Mouse (Mus musculus): Measurements from ENCODE around the gene Gng13. TPM values are rescaled to one million over a fixed set of nuclear protein-coding genes. Genes with fewer than 3 reads are reported as not detected.

Gng13 gene
- polyA plus RNA-seq, 1 experiment from 2014 or later: 5.8 TPM

- H3K4me1 ChIP-seq: no peaks in the 10 kb centered on the region
- H3K36me3 ChIP-seq: no peaks in the 10 kb centered on the region
- no peak overlapping the region for H3K9ac ChIP-seq
- H3K27me3 ChIP-seq: peaks cover 2% of the 10 kb centered on the region
- 88% methylated on average over 2 of the region's 2 CpGs for WGBS
- no peak overlapping the region for H3K27ac ChIP-seq
- H3K4me3 ChIP-seq: no peak overlapping the region
- ATAC-seq (ENCODE audit: insufficient number of reproducible peaks, insufficient read depth, low FRiP score, low TSS enrichment, low read depth): no peak
- H3K9me3 ChIP-seq: no peaks in the 10 kb centered on the region
- H3K4me2 ChIP-seq: no peak overlapping the region
These were observed 7.0 kb upstream of the Gng13 start for GRCm38 (mm10) chr17:25709994-25710393.

DNA sequence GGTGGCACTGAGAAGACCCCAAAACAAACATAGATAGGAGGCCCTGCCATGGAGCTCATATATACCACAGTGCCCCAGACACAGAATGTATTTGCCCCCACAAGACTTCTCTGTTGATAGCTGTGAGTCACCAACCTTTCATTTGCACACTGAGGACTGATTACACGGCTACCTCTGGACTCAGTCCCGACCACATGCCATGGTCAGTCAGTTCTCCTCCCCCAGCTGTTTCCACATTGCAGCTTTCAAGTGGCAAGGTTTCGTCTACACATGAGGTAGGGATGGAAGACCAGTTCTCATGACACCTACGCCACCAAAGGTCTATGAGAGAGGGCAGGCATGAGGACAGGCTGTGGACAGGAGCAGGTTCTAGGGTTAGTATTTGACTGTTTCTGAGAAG, 5.8 kb upstream of the Gng13 start:
- ATAC-seq (ENCODE audit: insufficient number of reproducible peaks, insufficient read depth, low FRiP score, low TSS enrichment, low read depth): no peak
- H3K27ac ChIP-seq: no peak overlapping the region
- H3K9ac ChIP-seq: no peak overlapping the region
- peaks cover 13% of the 10 kb centered on the region for H3K27me3 ChIP-seq
- H3K4me1 ChIP-seq: peaks cover 1% of the 10 kb centered on the region; the same call in 1 of the 2 replicates
- no peak overlapping the region for H3K4me2 ChIP-seq
- H3K4me3 ChIP-seq: no peak overlapping the region
- H3K9me3 ChIP-seq: no peaks in the 10 kb centered on the region
- no peaks in the 10 kb centered on the region for H3K36me3 ChIP-seq
- WGBS: 82% methylated on average over 4 of the region's 4 CpGs

DNA sequence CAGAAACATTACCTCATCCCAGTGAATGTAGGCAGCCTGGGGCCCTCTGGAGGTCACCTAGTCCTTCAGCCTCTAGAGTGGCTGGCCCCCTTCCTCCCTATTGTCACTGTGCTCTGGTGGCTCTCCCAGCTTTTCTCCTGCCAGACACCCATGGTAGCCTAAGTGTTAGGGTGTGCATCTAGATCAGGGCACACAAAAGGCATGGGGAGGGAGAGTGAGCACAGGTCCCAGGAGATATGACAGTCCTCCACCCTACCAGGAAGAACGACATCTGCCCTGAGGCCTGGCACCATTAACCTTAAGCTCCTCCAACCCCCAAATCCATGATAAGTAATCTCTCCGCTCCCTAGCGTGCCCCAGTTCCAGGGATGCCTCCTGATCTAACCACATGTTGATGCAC, 1.3 kb upstream of the Gng13 start:
- no peak for ATAC-seq (ENCODE audit: insufficient number of reproducible peaks, insufficient read depth, low FRiP score, low TSS enrichment, low read depth)
- H3K4me1 ChIP-seq: peaks cover 20% of the 10 kb centered on the region

DNA sequence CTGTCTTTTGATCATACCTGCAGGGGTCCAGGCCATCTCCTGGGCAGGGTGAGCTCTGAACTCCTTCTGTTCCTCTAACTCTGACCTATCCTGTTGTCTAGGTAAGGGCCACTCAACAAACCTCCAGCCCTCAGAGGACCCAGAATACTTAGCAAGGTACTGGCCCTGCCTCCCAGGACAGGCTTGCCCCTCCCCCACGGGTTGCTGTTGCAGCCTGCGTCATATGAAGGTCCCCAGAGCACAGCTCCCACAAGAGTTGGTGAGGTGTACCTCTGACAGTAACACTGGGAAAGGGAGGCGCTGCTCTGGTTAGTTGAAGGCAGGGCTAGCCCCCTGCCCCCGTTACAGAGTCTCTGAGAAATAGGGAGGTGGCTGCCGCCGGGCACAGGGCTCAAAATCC, 841 bp upstream of the Gng13 start:
- Histone ChIP-seq H3K4me3 (no peak overlapping the region), H3K27me3 (peaks cover 36% of the 10 kb centered on the region), H3K9ac (no peak overlapping the region), H3K36me3 (peaks cover 25% of the 10 kb centered on the region), H3K27ac (no peak overlapping the region), H3K9me3 (no peaks in the 10 kb centered on the region), H3K4me1 (peaks cover 20% of the 10 kb centered on the region), H3K4me2 (no peak overlapping the region)
- no peak for ATAC-seq (ENCODE audit: insufficient number of reproducible peaks, insufficient read depth, low FRiP score, low TSS enrichment, low read depth)
- WGBS: 3% methylated on average over 6 of the region's 6 CpGs

More for the DNA sequence above, 1.3 kb upstream of the Gng13 start:
- 46% methylated on average over 3 of the region's 3 CpGs for WGBS
- no peaks in the 10 kb centered on the region for H3K9me3 ChIP-seq
- no peak overlapping the region for H3K4me3 ChIP-seq
- no peak overlapping the region for H3K27ac ChIP-seq
- H3K4me2 ChIP-seq: no peak overlapping the region
- peaks cover 20% of the 10 kb centered on the region for H3K36me3 ChIP-seq
- no peak overlapping the region for H3K9ac ChIP-seq
- H3K27me3 ChIP-seq: peaks cover 36% of the 10 kb centered on the region

DNA sequence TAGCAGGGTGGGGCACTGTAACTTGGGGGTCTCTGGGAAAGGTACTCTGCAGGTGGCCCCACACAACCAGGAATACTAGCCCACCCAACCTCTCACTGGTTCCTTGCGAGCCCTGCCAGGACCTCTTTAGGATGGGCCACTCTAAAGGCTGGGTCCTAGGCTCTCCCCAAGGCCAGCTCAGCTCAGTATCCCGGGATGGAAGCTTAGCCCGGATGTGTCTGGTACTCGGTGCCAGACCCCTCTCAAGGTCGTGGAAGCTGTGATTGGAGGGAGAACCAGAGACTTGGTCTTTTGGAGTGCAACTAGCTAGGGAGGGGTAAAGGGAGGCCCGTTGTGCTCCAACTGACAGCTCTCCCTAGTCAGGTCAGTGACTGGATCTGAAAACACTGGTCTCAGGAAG, 720 bp downstream of the Gng13 start:
- peaks cover 40% of the 10 kb centered on the region for H3K36me3 ChIP-seq
- no peaks in the 10 kb centered on the region for H3K9me3 ChIP-seq
- no peak overlapping the region for H3K27ac ChIP-seq
- ATAC-seq (ENCODE audit: insufficient number of reproducible peaks, insufficient read depth, low FRiP score, low TSS enrichment, low read depth): no peak
- peak overlapping the region; percentile 69 for H3K9ac ChIP-seq
- WGBS: 10% methylated on average over 6 of the region's 6 CpGs
- peaks cover 36% of the 10 kb centered on the region for H3K27me3 ChIP-seq
- H3K4me1 ChIP-seq: peaks cover 20% of the 10 kb centered on the region
- H3K4me2 ChIP-seq: peak overlapping the region; percentile 78
- H3K4me3 ChIP-seq: peak overlapping the region; percentile 45

DNA sequence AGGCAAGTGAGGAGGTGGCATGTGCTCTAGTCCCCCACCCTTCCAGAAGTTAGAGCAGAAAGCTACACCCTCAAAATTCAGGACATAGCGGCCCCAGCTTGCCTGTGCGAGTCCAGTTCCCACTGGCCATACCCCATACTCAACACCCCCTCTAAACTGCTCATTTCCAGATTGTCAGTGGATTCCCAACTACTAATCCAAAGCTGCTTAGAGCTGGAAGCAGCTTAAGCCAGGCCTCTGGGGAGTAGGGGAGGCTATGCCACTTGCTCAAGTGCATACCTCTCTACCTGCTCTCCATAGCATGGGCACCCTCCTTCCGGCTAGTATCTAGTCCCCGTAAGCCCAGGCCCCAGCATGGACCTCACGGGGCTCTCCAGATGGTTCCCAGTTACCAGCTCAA, 4.5 kb downstream of the Gng13 start:
- H3K27ac ChIP-seq: no peak overlapping the region
- H3K36me3 ChIP-seq: peaks cover 63% of the 10 kb centered on the region
- peaks cover 23% of the 10 kb centered on the region for H3K4me1 ChIP-seq
- WGBS: 93% methylated on average over 5 of the region's 5 CpGs
- no peak overlapping the region for H3K4me3 ChIP-seq
- H3K9me3 ChIP-seq: no peaks in the 10 kb centered on the region
- H3K27me3 ChIP-seq: peaks cover 19% of the 10 kb centered on the region
- ATAC-seq (ENCODE audit: insufficient number of reproducible peaks, insufficient read depth, low FRiP score, low TSS enrichment, low read depth): no peak
- H3K9ac ChIP-seq: 0 out of 2 replicates have a peak overlapping the region, but pooled peaks have one; percentile 6
- H3K4me2 ChIP-seq: no peak overlapping the region

DNA sequence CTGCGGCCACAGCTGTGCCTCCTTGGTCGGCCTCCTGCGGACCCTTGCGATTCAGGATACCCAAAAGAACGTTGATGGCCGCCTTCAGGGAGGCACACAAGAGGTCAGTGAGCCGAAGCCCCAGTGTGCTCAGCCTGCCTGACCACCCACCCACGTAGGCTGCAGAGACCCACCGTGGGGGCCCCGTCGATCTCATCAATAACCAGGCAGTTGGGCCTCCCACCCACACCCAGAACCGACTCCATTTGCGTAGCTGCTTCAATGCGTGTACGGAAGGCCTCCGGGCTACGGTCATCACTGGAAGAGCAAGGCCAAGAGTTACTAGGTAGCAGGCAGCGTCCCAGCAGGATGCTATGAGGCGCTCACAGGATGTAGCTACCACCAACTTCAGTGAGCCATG, 6.5 kb downstream of the Gng13 start:
- Histone ChIP-seq H3K9me3 (no peaks in the 10 kb centered on the region), H3K27me3 (no peaks in the 10 kb centered on the region), H3K4me3 (no peak overlapping the region), H3K4me2 (no peak overlapping the region), H3K4me1 (peaks cover 18% of the 10 kb centered on the region), H3K36me3 (peaks cover 63% of the 10 kb centered on the region), H3K27ac (no peak overlapping the region), H3K9ac (peak overlapping the region; percentile 22; the same call in 1 of the 2 replicates)
- WGBS: 96% methylated on average over 19 of the region's 19 CpGs
- ATAC-seq (ENCODE audit: insufficient number of reproducible peaks, insufficient read depth, low FRiP score, low TSS enrichment, low read depth): no peak

- Histone ChIP-seq H3K4me2 (no peak overlapping the region), H3K4me3 (no peak overlapping the region), H3K27ac (no peak overlapping the region), H3K4me1 (peaks cover 22% of the 10 kb centered on the region), H3K9ac (no peak overlapping the region), H3K36me3 (peaks cover 62% of the 10 kb centered on the region), H3K9me3 (no peaks in the 10 kb centered on the region), H3K27me3 (no peaks in the 10 kb centered on the region)
- no peak for ATAC-seq (ENCODE audit: insufficient number of reproducible peaks, insufficient read depth, low FRiP score, low TSS enrichment, low read depth)
- WGBS: 74% methylated on average over 7 of the region's 7 CpGs
These were observed 6.9 kb downstream of the Gng13 start for GRCm38 (mm10) chr17:25723919-25724318.

GRCm38 (mm10) chr17:25725264-25725663, 8.3 kb downstream of the Gng13 start:
- peaks cover 59% of the 10 kb centered on the region for H3K36me3 ChIP-seq
- H3K27ac ChIP-seq: no peak overlapping the region
- ATAC-seq (ENCODE audit: insufficient number of reproducible peaks, insufficient read depth, low FRiP score, low TSS enrichment, low read depth): no peak
- WGBS: 80% methylated on average over 6 of the region's 6 CpGs
- H3K9me3 ChIP-seq: no peaks in the 10 kb centered on the region
- H3K4me3 ChIP-seq: no peak overlapping the region
- 0 out of 2 replicates have a peak overlapping the region, but pooled peaks have one; percentile 40 for H3K9ac ChIP-seq
- no peaks in the 10 kb centered on the region for H3K27me3 ChIP-seq
- peaks cover 23% of the 10 kb centered on the region for H3K4me1 ChIP-seq
- H3K4me2 ChIP-seq: no peak overlapping the region

GRCm38 (mm10) chr17:25727265-25728008, 10.5 kb downstream of the Gng13 start, which contains the start of the genes Chtf18 and Rpusd1:
Chtf18 (minus strand) TSS chr17:25727419.
Rpusd1 (plus strand) TSS chr17:25727670.
- WGBS: under 1% methylated on average over 37 of the region's 37 CpGs
- no peaks in the 10 kb centered on the region for H3K27me3 ChIP-seq

DNA sequence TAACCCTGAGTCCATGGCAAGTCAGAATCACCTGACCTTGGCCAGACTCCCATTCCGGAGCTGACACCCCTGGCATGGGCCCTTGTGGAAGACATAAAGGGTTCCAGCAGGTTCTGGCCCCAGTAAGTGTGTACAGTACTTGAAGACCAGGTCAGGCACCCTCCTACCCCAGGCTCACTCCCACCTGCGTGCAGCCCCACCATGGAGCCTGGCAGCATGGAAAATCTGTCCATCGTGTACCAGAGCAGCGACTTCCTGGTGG, 11.0 kb downstream of the Gng13 start:
- peaks cover 23% of the 10 kb centered on the region for H3K4me1 ChIP-seq
- no peaks in the 10 kb centered on the region for H3K27me3 ChIP-seq
- peaks cover 44% of the 10 kb centered on the region for H3K36me3 ChIP-seq
- peak overlapping the region; percentile 53 for H3K27ac ChIP-seq
- peak overlapping the region; percentile 86 for H3K9ac ChIP-seq
- no peaks in the 10 kb centered on the region for H3K9me3 ChIP-seq
- no peak for ATAC-seq (ENCODE audit: insufficient number of reproducible peaks, insufficient read depth, low FRiP score, low TSS enrichment, low read depth)
- peak overlapping the region; percentile 96 for H3K4me2 ChIP-seq
- WGBS: 22% methylated on average over 4 of the region's 4 CpGs
- peak overlapping the region; percentile 65 for H3K4me3 ChIP-seq

More at GRCm38 (mm10) chr17:25727265-25728008, 10.5 kb downstream of the Gng13 start, which contains the start of the genes Chtf18 and Rpusd1:
- Histone ChIP-seq H3K9me3 (no peaks in the 10 kb centered on the region), H3K4me2 (peak within 1 kb of the TSS; percentile 96), H3K27ac (peak within 1 kb of the TSS; percentile 53), H3K9ac (peak within 1 kb of the TSS; percentile 86), H3K36me3 (peaks cover 49% of the 10 kb centered on the region), H3K4me3 (peak within 1 kb of the TSS; percentile 65), H3K4me1 (peaks cover 23% of the 10 kb centered on the region)
- ATAC-seq (ENCODE audit: insufficient number of reproducible peaks, insufficient read depth, low FRiP score, low TSS enrichment, low read depth): peak; percentile 98

GRCm38 (mm10) chr17:25732082-25732481, 15.1 kb downstream of the Gng13 start:
- no peak overlapping the region for H3K27ac ChIP-seq
- no peak overlapping the region for H3K4me2 ChIP-seq
- ATAC-seq (ENCODE audit: insufficient number of reproducible peaks, insufficient read depth, low FRiP score, low TSS enrichment, low read depth): no peak
- no peak overlapping the region for H3K9ac ChIP-seq
- H3K9me3 ChIP-seq: no peaks in the 10 kb centered on the region
- WGBS: 17% methylated on average over 2 of the region's 2 CpGs
- no peaks in the 10 kb centered on the region for H3K27me3 ChIP-seq
- peaks cover 11% of the 10 kb centered on the region for H3K4me1 ChIP-seq
- no peak overlapping the region for H3K4me3 ChIP-seq
- H3K36me3 ChIP-seq: peaks cover 24% of the 10 kb centered on the region

Measured in embryonic facial prominence, embryonic 13.5 days (tissue).